Mouse (Mus musculus): ENCODE results near the gene Olfr18. TPM values are rescaled to one million over a fixed set of nuclear protein-coding genes. Genes with fewer than 3 reads are reported as not detected.

Olfr18 gene
- polyA plus RNA-seq (2015; fragmentation: Illumina TruSeq; extraction: RNeasy Lipid Tissue Mini Kit (QIAGEN cat#74804); ENCODE audit: low read depth, low replicate concordance) = not detected

GRCm38 (mm10) chr9:20335994-20336393 is at the start of gene Olfr18:
Gene Olfr18 (minus strand): TSS chr9:20336094.

GRCm38 (mm10) chr9:20384532-20385342 is 48.8 kb upstream of the Olfr18 start, which contains the start of gene Zfp560:
Gene Zfp560 (minus strand): TSS chr9:20385177.

DNA sequence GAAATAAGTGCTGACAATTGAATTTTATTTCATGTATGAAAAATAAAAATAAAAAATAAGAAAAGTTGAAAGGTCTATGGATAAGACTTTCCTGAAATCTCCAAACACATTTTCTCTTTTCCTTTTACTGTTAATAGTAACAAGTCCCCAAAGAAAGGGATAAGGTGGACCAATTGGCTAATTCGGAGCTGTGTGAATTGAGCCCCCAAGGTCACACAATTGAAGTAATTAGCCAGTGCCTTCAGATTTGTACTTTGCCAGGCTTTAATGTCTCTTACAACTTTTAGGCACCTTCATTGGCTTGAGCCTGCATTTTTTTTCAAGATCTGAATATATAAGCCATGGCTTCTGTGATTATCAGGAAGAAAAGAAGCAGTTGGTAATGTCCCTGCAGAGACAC is 37.7 kb downstream of the Olfr18 start, which contains the start of gene Olfr873:
Olfr873 (plus strand) TSS at position 301 of the 400 bp plus-strand sequence.

GRCm38 (mm10) chr9:20282051-20282450 is 53.8 kb downstream of the Olfr18 start, which contains the start of gene Olfr39:
Gene Olfr39 (plus strand): TSS chr9:20282351.

Other genes starting within 250 kb of the Olfr18 start
- not detected for gene Olfr868, start 237.5 kb downstream of the Olfr18 start, polyA plus RNA-seq (2015; fragmentation: Illumina TruSeq; extraction: RNeasy Lipid Tissue Mini Kit (QIAGEN cat#74804); ENCODE audit: low read depth, low replicate concordance)
- gene Olfr869, start 207.1 kb downstream of the Olfr18 start, polyA plus RNA-seq (2015; fragmentation: Illumina TruSeq; extraction: RNeasy Lipid Tissue Mini Kit (QIAGEN cat#74804); ENCODE audit: low read depth, low replicate concordance) = not detected
- not detected for gene Olfr870, start 162.0 kb downstream of the Olfr18 start, polyA plus RNA-seq (2015; fragmentation: Illumina TruSeq; extraction: RNeasy Lipid Tissue Mini Kit (QIAGEN cat#74804); ENCODE audit: low read depth, low replicate concordance)
- gene Olfr871, start 123.9 kb downstream of the Olfr18 start, polyA plus RNA-seq (2015; fragmentation: Illumina TruSeq; extraction: RNeasy Lipid Tissue Mini Kit (QIAGEN cat#74804); ENCODE audit: low read depth, low replicate concordance) = not detected
- gene Olfr872, start 99.0 kb downstream of the Olfr18 start, polyA plus RNA-seq (2015; fragmentation: Illumina TruSeq; extraction: RNeasy Lipid Tissue Mini Kit (QIAGEN cat#74804); ENCODE audit: low read depth, low replicate concordance) = not detected
- gene Olfr39, start 53.7 kb downstream of the Olfr18 start, polyA plus RNA-seq (2015; fragmentation: Illumina TruSeq; extraction: RNeasy Lipid Tissue Mini Kit (QIAGEN cat#74804); ENCODE audit: low read depth, low replicate concordance) = not detected
- not detected for gene Olfr873, start 37.6 kb downstream of the Olfr18 start, polyA plus RNA-seq (2015; fragmentation: Illumina TruSeq; extraction: RNeasy Lipid Tissue Mini Kit (QIAGEN cat#74804); ENCODE audit: low read depth, low replicate concordance)
- 19.7 TPM for gene Zfp560, start 49.1 kb upstream of the Olfr18 start, polyA plus RNA-seq (2015; fragmentation: Illumina TruSeq; extraction: RNeasy Lipid Tissue Mini Kit (QIAGEN cat#74804); ENCODE audit: low read depth, low replicate concordance)
- gene Zfp26, start 124.1 kb upstream of the Olfr18 start, polyA plus RNA-seq (2015; fragmentation: Illumina TruSeq; extraction: RNeasy Lipid Tissue Mini Kit (QIAGEN cat#74804); ENCODE audit: low read depth, low replicate concordance) = 9.5 TPM
- 30.3 TPM for gene Zfp426, start 156.7 kb upstream of the Olfr18 start, polyA plus RNA-seq (2015; fragmentation: Illumina TruSeq; extraction: RNeasy Lipid Tissue Mini Kit (QIAGEN cat#74804); ENCODE audit: low read depth, low replicate concordance)
- 22.8 TPM for gene Zfp266, start 185.3 kb upstream of the Olfr18 start, polyA plus RNA-seq (2015; fragmentation: Illumina TruSeq; extraction: RNeasy Lipid Tissue Mini Kit (QIAGEN cat#74804); ENCODE audit: low read depth, low replicate concordance)
- gene Zfp846, start 245.2 kb upstream of the Olfr18 start, polyA plus RNA-seq (2015; fragmentation: Illumina TruSeq; extraction: RNeasy Lipid Tissue Mini Kit (QIAGEN cat#74804); ENCODE audit: low read depth, low replicate concordance) = 14.0 TPM